Mouse (Mus musculus): ENCODE results near the gene Hmgxb4.
A peak's percentile ranks its signal among the peaks of the same experiment; 100 is the strongest.

Gene Hmgxb4

GRCm38 (mm10) chr8:75071627-75072346, 78.6 kb downstream of the Hmgxb4 start:
- DNase-seq (ENCODE audit: low read depth, low spot score), result peak; percentile 67

GRCm38 (mm10) chr8:75074876-75075275, 81.7 kb downstream of the Hmgxb4 start:
- DNase-seq (ENCODE audit: low read depth, low spot score), result no peak

DNA sequence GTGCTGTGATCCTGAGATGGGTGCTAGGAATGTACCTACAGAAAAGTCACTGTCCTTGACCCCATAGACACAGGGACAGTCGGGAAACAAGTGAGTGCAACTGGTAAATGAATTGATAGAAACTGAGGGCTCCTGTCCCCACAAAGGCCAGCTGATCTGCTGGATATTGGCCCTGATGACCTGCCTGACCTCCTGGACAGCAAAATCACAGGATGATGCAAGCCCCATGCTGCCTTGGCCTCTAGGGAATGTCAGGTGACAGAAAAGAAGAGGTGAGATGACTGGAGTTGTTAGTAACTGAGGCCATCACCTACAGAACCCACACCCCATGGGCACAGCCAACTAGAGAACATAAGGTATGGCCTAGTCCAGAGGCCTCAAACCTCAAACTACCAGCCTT, 85.1 kb downstream of the Hmgxb4 start:
- no peak for DNase-seq (ENCODE audit: low read depth, low spot score)

DNA sequence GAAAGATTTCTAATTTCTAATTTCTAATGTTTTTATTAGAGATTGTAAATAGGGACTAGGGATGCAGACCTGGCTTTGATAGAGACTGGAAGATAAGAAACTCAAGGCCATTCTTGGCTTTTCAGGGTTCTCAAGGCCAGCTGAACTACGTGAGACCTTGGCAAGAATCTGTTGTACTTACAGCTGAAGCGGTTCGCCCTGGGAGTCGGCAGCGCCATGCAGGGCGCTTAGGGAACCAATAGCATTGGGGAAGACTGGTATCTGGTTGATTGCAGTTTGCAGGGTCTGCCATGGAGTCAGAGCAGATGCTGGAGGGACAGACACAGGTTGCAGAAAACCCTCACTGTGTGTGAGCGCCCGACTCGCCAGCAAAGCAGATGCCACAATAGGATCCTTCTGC, 85.7 kb downstream of the Hmgxb4 start:
- DNase-seq (ENCODE audit: low read depth, low spot score), result no peak

All from embryo, embryonic 11.5 days (tissue).